Mouse (Mus musculus) thymus, adult 18-20 months (tissue): ENCODE results near the gene BC025920.

Experiments used
- DNase-seq, 2 experiments: peaks; one replicate each; pipeline ENCODE4 v3.0.0; 2022; ENCODE audit warnings: mixed read lengths in 2 of 2

BC025920 gene

GRCm38 (mm10) chr10:81605974-81606751, at the start of gene BC025920:
BC025920 (plus strand) TSS chr10:81606270.
- DNase-seq = peak; percentile 75 to 86

GRCm38 (mm10) chr10:81556282-81556681, 49.8 kb upstream of the BC025920 start:
- no peak for DNase-seq

GRCm38 (mm10) chr10:81557491-81557890, 48.6 kb upstream of the BC025920 start:
- no peak for DNase-seq

GRCm38 (mm10) chr10:81559163-81559626, 46.9 kb upstream of the BC025920 start, which contains the start of gene Aes:
Aes (plus strand) TSS chr10:81559488.
- DNase-seq = peak; percentile 81

GRCm38 (mm10) chr10:81559627-81560539, 46.2 kb upstream of the BC025920 start:
- peak; percentile 76 to 82 for DNase-seq

GRCm38 (mm10) chr10:81560719-81561459, 45.2 kb upstream of the BC025920 start:
- peak; percentile 91 to 97 for DNase-seq

- no peak for DNase-seq
These were observed 43.7 kb upstream of the BC025920 start for GRCm38 (mm10) chr10:81562411-81562810.

- DNase-seq = no peak
These were observed 42.6 kb upstream of the BC025920 start for GRCm38 (mm10) chr10:81563481-81563880.

- no peak for DNase-seq
These were observed 41.9 kb upstream of the BC025920 start for GRCm38 (mm10) chr10:81564216-81564615.

- DNase-seq = peak; percentile 72 to 78
These were observed 41.3 kb upstream of the BC025920 start for GRCm38 (mm10) chr10:81564734-81565133.

GRCm38 (mm10) chr10:81565257-81566228, 40.5 kb upstream of the BC025920 start:
- peak; percentile 83 to 90 for DNase-seq

GRCm38 (mm10) chr10:81568381-81569191, 37.5 kb upstream of the BC025920 start:
- no peak for DNase-seq

- DNase-seq = no peak
These were observed 36.4 kb upstream of the BC025920 start for GRCm38 (mm10) chr10:81569507-81570237.

GRCm38 (mm10) chr10:81570238-81570800, 35.8 kb upstream of the BC025920 start:
- DNase-seq = no peak

- DNase-seq = peak; percentile 82 to 83
These were observed 35.1 kb upstream of the BC025920 start for GRCm38 (mm10) chr10:81570831-81571500.

- peak; percentile 94 to 98 for DNase-seq
These were observed 34.6 kb upstream of the BC025920 start for GRCm38 (mm10) chr10:81571501-81571876.

- DNase-seq = no peak
These were observed 33.9 kb upstream of the BC025920 start for GRCm38 (mm10) chr10:81572133-81572671.

GRCm38 (mm10) chr10:81572975-81573374, 33.1 kb upstream of the BC025920 start:
- DNase-seq = no peak
